Mouse (Mus musculus) testis, adult 2 months (tissue): ENCODE data around the gene Ppm1h. TPM values are rescaled to one million over a fixed set of nuclear protein-coding genes. Genes with fewer than 3 reads are reported as not detected.

ENCODE experiments used
- H3K27ac ChIP-seq: fragments of 200-500 bp; 2 replicates; pipeline ENCODE4 v1.5.1; 2012; ENCODE audit warnings: low read depth, low read length; ENCODE audit not compliant: control insufficient read depth, insufficient read depth
- H3K27me3 ChIP-seq: fragments of 200-500 bp; 2 replicates; pipeline ENCODE4 v1.6.1; 2012; ENCODE audit warnings: mild to moderate bottlenecking, low read length, moderate library complexity; ENCODE audit not compliant: control insufficient read depth, insufficient read depth
- H3K36me3 ChIP-seq: fragments of 200-500 bp; 2 replicates; pipeline ENCODE4 v1.6.1; 2012; ENCODE audit warnings: mild to moderate bottlenecking, low read length; ENCODE audit not compliant: control insufficient read depth, insufficient read depth
- H3K4me1 ChIP-seq: fragments of 200-500 bp; 2 replicates; pipeline ENCODE4 v1.6.1; 2012; ENCODE audit warnings: low read length; ENCODE audit not compliant: control insufficient read depth, insufficient read depth
- H3K4me3 ChIP-seq: fragments of 200-500 bp; 2 replicates; pipeline ENCODE4 v1.5.1; 2012; ENCODE audit warnings: low read depth, mild to moderate bottlenecking, low read length, moderate library complexity, mixed read lengths; ENCODE audit not compliant: control insufficient read depth
- CTCF ChIP-seq: fragments of 200-500 bp; IDR thresholded peaks from 2 replicates; pipeline ENCODE4 v1.5.1; 2012; ENCODE audit warnings: low read depth, mild to moderate bottlenecking, inconsistent platforms, low read length, moderate library complexity; ENCODE audit not compliant: control insufficient read depth, insufficient read depth, insufficient replicate concordance
- POLR2A ChIP-seq: fragments of 200-500 bp; IDR thresholded peaks from 2 replicates; pipeline ENCODE4 v1.6.1; 2012; ENCODE audit warnings: low read depth, mild to moderate bottlenecking, inconsistent platforms, low read length, moderate library complexity; ENCODE audit not compliant: control insufficient read depth
- polyA plus RNA-seq: library from polyadenylated mRNA; depleted of rRNA; stranded (reverse); fragments of >200 nt; gene quantifications from 2 replicates; pipeline ENCODE4 v1.2.3, GENCODE M21; 2012

The Ppm1h gene
- polyA plus RNA-seq, 1 experiment, result 13.5 TPM

GRCm38 (mm10) chr10:122705457-122705856 lies 26.9 kb downstream of the Ppm1h start:
- Histone ChIP-seq H3K27ac (no peak overlapping the region), H3K36me3 (no peaks in the 10 kb centered on the region), H3K27me3 (no peaks in the 10 kb centered on the region), H3K4me1 (no peaks in the 10 kb centered on the region), H3K4me3 (no peak overlapping the region)
- TF ChIP-seq POLR2A, result no peak
- TF ChIP-seq CTCF, result no peak

GRCm38 (mm10) chr10:122711381-122711811 lies 32.8 kb downstream of the Ppm1h start:
- TF ChIP-seq POLR2A (no peak), CTCF (no peak)
- Histone ChIP-seq H3K27ac (no peak overlapping the region), H3K36me3 (no peaks in the 10 kb centered on the region), H3K4me1 (no peaks in the 10 kb centered on the region), H3K4me3 (no peak overlapping the region), H3K27me3 (no peaks in the 10 kb centered on the region)

GRCm38 (mm10) chr10:122712307-122712706 lies 33.7 kb downstream of the Ppm1h start:
- no peak for TF ChIP-seq CTCF
- TF ChIP-seq POLR2A, result no peak
- H3K27me3 ChIP-seq, result no peaks in the 10 kb centered on the region
- H3K27ac ChIP-seq, result no peak overlapping the region
- no peak overlapping the region for H3K4me3 ChIP-seq
- no peaks in the 10 kb centered on the region for H3K36me3 ChIP-seq
- no peaks in the 10 kb centered on the region for H3K4me1 ChIP-seq

GRCm38 (mm10) chr10:122715856-122716255 lies 37.3 kb downstream of the Ppm1h start:
- Histone ChIP-seq H3K27ac (no peak overlapping the region), H3K36me3 (no peaks in the 10 kb centered on the region), H3K4me3 (no peak overlapping the region), H3K4me1 (no peaks in the 10 kb centered on the region), H3K27me3 (no peaks in the 10 kb centered on the region)
- TF ChIP-seq CTCF, result no peak
- no peak for TF ChIP-seq POLR2A

GRCm38 (mm10) chr10:122716286-122716685 lies 37.7 kb downstream of the Ppm1h start:
- TF ChIP-seq CTCF, result no peak
- TF ChIP-seq POLR2A, result no peak
- Histone ChIP-seq H3K27me3 (no peaks in the 10 kb centered on the region), H3K27ac (no peak overlapping the region), H3K4me1 (no peaks in the 10 kb centered on the region), H3K4me3 (no peak overlapping the region), H3K36me3 (no peaks in the 10 kb centered on the region)

GRCm38 (mm10) chr10:122716739-122717474 lies 38.3 kb downstream of the Ppm1h start:
- H3K4me3 ChIP-seq, result no peak overlapping the region
- TF ChIP-seq CTCF (no peak), POLR2A (no peak)
- no peak overlapping the region for H3K27ac ChIP-seq

GRCm38 (mm10) chr10:122717754-122718415 lies 39.3 kb downstream of the Ppm1h start:
- Histone ChIP-seq H3K27ac (no peak overlapping the region), H3K27me3 (no peaks in the 10 kb centered on the region), H3K36me3 (no peaks in the 10 kb centered on the region), H3K4me1 (no peaks in the 10 kb centered on the region), H3K4me3 (no peak overlapping the region)
- TF ChIP-seq POLR2A, result no peak
- no peak for TF ChIP-seq CTCF

More at GRCm38 (mm10) chr10:122716739-122717474, 38.3 kb downstream of the Ppm1h start:
- Histone ChIP-seq H3K36me3 (no peaks in the 10 kb centered on the region), H3K4me1 (no peaks in the 10 kb centered on the region), H3K27me3 (no peaks in the 10 kb centered on the region)
